Mouse (Mus musculus): ENCODE data around the gene Slc1a3.

Gene Slc1a3

DNA sequence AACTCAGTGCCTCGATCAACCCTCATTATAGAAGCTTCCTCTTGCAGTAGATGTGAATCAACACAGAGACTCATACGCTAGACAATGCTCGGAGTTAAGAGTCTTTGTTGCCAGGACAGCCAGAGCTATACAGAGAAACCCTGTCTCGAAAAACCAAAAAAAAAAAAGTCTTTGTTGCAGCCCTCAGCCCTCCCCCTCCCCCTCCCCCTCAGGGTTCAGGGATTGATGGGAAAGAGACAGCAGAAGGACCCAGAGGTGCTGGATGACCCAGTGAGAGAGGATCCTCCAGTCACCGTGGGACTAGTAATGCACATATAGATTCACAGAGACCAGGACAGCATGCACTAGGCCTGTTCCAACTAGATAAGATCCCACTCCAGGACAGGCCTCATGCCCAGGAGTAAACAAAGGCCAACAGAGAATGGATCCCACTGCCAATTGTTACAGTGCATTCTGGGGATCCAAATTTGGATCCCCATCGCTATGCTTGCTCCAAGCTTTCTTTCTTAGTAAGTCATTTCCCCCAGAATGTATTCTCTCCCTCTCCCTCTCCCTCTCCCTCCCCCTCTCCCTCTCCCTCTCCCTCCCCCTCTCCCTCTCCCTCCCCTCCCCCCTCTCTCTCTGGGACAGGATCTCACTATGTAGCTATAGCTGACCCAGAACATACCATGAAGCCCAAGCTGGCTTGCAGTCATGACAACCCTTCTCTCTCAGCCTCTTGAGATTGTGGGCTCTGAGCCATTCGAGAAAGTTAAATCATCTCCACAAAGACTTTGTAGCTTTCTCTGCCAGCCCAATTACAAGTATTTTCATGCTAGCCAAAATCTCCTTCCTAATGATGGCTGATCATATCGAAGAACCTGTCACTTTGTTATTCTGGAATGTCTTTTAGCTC is 52.2 kb downstream of the Slc1a3 start:
- DNase-seq (ENCODE audit: low spot score) = no peak

DNA sequence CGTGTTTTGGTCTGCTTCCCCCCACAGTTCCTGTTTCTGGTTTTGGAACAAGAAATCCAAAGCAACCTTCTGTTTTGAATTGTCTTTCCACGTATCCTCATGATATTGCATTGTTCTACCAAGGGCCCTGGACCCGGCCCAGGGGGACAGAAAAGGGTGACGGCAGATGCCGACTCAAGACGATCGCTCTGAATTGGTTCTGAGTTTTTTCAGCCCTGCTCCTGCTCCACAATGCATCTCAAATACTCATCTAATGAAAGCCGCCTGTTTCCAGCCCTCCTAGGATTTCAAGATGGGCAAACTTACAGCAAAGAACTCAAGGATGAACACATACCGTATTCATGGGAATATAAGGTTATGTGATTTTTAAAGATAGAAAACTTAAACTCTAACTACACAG is 55.3 kb downstream of the Slc1a3 start:
- DNase-seq (ENCODE audit: low spot score) = no peak

DNA sequence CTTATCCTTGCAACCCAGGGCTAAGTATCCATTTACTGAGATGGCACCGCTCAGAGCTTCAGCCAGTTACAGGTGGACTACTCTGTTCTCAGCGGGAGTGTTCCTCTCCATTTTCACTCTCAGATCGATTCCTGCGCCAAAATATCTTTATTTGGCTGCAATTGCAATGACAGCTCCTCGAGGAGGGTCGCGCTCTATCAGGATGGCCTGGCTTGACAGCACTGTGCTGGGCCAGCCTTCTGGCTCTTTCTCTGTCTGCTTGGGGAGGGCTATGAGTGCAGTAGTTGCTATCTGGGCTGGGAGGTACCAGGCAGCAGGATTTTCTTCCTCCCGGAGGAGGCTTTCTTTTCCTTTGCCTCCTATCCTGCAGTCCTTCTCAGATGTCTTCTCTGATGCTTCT is 57.9 kb downstream of the Slc1a3 start:
- no peak for DNase-seq (ENCODE audit: low spot score)

DNA sequence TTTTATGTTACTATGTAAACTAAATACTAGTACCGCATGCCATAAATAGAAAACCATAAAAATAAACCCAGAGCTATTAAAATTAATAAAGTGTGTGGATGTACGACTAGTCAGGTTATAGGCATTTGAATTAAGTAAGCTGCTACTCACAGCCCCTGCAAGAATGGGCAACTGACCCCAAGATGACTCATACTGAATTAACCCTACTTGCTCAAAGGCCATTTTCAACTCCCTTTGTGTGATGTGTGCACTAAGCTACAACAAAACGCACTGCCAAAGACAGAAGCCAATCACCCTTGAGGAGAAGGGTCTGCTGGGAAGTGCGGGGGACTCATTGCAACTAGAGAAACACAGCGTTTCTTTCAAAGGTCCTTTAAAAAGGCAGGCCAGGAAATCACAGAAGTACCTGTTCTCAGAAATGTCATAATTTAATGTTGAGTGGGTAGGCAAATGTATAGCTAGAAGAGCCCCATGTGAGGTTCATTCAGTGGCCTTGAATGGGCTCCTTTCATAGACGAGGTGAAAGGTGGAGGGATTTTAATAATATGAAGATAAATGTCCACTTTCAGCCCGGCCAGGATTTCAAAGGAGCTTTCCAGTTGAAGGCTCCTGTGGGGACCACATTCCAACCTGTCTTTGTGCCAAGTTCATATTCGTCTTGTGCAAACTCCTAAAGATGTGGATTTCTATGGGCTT is 66.4 kb downstream of the Slc1a3 start:
- no peak for DNase-seq (ENCODE audit: low spot score)

DNA sequence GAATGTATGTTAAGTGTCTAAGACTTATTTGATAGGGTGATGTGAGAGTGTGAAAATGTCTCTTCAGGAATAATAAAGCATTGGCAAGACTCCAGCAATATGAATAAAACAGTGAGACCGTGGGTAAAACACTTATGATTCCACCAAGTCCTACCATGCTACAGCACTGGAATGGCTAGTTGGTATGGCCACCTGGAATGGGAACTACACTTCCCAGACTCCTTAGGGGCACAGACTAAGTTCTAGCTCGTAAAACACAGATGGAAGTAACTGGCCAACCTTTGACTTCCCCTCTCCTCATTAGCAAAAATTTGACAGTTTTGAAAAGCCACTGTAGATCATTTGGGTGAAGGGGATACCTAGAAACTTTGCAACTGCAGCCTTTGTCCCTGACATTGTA is 70.7 kb downstream of the Slc1a3 start:
- DNase-seq (ENCODE audit: low spot score) = no peak

DNA sequence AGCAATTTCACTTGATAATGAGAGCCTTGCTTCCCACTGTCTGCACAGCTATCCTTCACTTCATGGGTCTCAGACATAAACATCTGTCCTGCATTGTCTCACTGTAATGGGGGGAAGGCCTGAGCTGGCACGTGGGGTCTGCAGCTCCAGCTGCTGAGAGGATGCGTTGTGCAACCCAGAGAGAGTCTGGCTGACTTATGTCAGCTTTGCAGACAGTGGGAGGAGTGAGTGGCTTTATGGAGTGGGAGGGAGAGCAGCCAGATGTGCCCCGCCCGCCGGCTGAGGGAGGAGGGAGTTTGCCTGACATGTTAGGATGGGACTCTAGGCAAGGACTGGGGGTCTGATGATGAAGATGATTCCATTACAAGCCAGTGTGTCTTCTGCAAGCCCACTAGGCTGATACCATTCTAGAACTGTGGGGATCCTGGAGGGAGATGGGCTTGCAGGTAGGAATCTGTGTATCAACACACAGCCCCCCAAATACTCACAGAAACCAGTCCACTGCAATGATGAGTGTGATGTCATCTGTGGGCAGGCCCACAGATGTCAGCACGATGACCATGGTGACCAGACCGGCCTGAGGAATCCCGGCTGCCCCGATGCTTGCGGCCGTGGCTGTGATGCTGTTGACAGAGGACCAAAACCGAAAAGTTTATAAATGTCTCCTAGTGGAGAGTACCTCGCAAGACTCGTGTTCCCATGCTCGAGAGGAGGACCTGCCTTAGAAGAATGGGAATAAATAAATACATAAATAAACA is 71.8 kb downstream of the Slc1a3 start:
- DNase-seq (ENCODE audit: low spot score) = no peak

DNA sequence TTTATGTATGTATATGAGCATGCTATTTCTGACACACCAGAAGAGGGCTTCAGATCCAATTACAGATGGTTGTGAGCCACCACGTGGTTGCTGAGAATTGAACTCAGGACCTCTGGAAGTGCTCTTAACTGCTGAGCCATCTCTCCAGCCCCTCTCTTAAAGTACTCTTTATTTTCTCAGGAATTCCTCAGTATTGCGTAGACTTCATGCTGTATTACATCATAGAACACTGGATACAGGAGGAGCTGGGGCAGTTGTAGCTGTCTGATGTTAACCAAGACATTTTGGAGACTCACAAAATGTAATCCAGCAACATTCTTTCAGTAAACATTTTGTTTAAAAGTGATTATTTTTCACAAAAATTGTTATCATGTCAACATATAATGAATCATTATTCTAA is 73.3 kb downstream of the Slc1a3 start:
- no peak for DNase-seq (ENCODE audit: low spot score)

DNA sequence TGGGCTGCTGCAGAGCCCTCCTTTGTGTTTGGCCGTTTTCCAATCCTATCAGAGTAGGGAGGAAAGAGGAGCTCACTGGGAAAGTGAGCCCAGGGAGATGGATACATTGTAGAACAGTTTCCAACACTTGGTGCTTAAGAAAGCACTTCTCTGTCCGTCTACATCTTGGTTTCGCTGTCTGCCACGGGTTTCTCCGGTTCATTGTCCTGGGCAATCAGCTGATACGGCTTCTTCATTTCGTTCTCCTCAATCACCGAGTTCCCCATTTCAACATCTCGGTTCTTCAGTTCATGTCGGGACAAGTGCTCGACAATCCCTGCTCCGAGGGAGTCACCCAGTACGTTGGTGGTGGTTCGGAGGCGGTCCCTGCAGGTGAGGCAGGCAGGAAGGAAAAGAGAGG is 74.6 kb downstream of the Slc1a3 start:
- no peak for DNase-seq (ENCODE audit: low spot score)

DNA sequence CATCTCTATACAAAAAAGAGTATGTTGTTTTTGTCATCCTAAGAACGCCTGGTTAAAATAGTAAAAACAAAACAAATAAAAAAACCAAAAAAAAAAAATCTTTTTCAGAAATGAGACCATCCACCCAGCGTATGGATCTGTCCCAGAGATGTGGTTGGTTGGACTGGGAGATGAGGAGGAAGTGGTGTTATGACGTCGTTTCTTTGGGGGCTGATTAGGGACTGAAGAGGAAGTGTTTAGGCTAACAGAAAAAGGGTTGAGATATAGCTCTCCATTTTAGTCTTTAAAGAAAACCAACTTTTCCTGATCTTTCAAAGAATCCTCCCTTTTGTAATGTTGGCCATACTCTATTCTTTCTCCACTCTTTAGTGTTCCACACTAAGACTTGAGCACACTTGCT is 75.8 kb downstream of the Slc1a3 start:
- DNase-seq (ENCODE audit: low spot score) = no peak

DNA sequence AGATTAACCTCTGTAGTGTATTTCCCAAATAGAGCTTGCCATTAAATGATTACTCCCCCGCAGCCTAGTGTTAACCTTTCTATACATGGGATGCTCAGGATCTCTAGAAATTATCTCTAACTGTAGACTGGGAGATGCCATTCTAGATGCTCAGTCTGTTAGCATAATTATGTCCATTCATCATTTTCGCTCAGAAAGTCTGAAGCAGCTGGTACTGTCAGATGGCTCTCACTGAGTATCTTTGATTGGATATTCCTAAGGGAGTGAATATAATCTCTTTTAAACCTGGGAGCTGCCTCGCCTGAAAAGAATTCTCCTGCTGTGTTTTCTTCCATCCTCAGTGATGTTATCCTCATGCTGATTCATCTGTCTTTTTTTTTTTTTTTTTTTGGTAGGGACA is 76.2 kb downstream of the Slc1a3 start:
- no peak for DNase-seq (ENCODE audit: low spot score)

DNA sequence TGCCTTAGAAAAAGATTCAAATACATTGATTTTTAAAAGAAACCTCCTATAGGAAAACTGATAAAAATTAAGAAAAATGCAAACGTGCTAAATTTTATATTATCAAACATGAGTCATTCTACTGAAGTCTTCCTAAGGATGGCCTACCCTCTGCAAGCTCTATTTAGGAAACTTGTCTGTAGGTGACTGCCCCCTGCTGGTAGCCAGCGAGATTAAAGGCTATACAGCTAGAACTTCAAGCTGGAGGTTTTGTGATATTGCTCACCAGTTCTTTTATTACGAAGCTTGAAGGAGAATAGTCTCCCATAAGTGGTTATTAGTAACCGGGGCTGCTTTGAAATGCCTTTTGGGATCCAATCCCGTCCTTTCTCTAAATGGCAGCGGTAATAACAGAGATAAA is 77.2 kb downstream of the Slc1a3 start:
- DNase-seq (ENCODE audit: low spot score) = peak; percentile 74

DNA sequence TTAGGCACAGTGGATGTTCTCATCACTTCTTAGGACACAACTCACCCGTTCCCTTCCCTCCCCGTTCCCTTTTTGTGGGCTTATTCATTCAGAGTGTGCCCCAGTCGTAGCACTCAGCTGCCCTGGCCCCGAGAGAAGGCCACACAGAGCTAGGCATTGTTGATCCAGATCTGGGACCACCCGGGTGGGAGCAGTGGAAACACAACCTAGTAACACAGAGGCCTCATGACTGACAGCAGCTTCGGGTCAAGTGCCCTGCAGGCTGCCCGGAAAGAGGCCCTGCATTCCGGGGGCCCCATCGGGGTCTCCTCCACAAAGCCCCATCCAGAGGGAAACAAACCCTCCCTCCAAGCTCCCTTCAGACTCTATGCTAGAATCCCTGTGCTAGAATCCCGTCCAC is 78.2 kb downstream of the Slc1a3 start:
- no peak for DNase-seq (ENCODE audit: low spot score)

DNA sequence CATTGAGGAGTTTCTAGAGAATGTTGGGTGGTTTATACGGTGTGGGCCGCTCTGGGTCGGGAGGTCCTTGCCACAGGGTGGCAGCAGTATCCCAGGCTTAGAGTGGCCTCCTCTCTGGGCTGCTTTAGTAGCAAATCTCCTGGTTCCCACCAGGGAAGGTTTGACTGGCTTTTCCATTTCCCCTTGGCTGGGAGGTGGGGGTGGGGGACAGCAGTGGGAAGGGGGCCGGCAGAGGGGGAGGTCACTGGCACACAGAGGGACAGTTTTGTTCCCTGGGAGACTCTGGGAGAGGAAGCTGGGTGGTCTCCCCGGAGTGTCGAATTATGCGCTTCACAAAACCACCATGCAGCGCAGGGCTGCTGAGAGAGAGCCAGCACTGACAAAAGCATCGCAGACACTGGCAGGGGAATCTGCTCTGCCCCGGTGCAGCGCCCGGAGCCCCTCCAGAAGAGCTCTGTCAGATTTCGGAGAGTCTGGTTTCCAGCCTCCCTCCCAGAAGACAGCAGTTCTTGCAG is 81.2 kb downstream of the Slc1a3 start:
- peak; percentile 86 for DNase-seq (ENCODE audit: low spot score)

DNA sequence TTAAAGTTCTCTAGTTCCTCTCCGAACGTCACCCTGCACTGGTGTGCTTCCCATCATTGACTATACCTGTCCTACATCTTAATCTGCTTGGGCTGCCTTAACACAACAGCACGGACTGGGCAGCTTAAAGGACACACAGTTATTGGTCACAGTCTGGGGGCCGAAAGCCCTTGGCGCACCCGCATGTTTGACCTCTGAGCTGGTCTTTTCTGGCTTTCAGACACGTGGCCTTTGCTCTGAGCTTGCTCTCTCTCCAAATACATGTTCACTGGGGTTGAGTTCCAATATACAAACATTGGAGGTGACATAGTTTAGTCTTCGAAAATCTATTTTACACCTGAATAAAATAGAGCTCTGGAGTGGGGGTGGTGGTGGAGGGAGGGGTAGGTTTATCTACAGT is 82.4 kb downstream of the Slc1a3 start:
- no peak for DNase-seq (ENCODE audit: low spot score)

DNA sequence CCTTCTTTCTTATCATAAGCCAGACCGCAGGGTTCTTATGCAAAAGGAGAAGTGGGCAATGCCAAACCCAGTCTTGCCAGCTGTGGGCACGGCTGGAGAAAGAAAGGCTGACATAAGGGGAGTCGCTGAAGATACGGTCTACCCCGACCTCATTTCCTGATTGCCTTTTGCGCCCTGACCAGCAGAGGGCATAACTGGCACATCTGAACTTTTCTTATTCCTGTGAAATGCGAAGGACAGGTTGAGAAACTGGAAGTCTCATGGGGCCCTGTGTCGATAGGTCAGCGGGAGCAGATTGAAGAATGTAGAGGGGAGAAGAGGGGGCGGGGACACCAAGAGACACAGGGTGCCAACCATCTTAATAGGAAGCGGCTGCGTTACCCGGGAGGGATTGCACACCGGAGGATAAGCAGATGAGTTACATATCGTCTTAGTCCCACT is 83.4 kb downstream of the Slc1a3 start:
- DNase-seq (ENCODE audit: low spot score) = peak; percentile 76

DNA sequence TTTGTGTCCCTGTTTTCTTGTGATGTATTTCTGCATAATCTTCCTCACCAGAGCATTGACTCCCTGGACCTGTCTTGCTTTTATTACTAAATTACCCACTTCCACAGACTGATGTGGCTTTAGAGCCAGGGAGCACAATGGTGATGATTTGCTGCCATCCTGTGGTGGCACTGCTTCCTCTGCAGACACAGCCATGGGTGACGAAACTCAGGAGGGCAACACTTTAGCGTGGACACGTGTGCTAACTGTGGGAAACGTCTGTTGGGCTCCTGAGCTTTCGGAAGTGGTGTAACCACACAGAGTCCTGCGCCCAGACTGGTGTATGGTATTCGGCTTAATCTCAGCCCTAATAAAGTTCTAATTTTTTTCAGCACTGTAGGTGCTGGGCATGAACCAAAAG is 85.2 kb downstream of the Slc1a3 start:
- peak; percentile 66 for DNase-seq (ENCODE audit: low spot score)

DNA sequence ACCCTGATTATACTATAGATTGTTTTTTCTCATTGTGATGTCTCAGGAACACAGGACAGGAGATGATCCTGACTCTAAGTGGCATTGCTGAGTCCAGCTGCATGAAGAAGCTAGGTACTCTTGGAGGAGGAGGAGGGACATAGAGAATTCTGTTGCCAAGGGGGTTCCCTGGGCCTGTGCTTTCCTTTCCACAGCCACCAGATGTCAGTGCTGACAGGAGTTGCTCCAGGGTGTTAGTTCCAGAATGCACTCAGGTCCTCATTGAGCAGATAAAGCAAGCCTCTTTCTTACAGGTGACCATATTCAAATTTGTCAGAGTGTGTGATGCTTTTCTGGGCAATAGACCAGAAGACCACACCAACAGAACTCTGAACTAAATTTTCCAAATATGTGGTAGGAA is 86.7 kb downstream of the Slc1a3 start:
- no peak for DNase-seq (ENCODE audit: low spot score)

DNA sequence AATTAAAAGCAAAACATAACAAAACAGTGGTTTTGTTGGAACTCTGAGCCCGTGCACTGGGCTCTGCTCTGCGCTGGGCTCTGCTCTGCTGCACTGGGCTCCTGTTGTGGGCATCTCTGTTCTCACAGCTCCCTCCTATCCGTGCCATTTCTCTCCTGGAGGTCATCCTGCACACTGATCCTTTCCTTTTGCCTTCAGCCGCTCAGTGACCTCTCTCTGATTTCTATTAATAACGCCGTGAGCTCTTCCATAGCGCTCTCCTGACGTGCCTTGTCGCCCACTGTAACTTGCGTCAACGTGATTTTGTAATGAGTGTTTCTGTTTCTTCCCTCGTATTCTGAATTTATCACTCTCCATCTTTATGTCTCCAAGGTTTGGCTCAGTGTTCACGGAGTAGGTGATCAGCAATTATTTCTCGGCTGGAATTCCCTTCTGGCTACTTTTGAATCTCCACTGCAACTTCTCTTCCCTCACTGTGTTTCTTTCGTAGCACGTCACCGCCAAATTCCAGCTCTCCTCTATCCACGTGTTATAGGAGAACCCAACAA is 91.0 kb downstream of the Slc1a3 start:
- no peak for DNase-seq (ENCODE audit: low spot score)

DNA sequence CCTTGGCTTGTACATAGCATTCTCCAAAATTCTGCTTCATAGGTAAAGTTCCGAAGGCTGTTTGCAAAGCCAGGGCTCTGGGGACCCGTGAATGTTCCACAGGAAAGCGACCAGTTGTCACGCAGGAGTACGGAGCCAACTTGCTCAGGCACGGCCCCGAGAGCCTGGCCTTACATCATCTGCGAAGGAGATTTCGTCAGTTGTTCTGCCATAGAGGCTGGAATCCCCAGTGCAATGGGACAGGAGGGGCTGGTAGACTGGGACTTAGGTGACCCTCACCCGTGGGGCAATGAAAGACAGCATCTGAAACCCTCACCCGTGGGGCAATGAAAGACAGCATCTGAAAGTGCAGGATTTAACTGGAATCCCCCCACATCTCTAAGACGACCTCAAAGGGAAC is 94.3 kb downstream of the Slc1a3 start:
- no peak for DNase-seq (ENCODE audit: low spot score)

DNA sequence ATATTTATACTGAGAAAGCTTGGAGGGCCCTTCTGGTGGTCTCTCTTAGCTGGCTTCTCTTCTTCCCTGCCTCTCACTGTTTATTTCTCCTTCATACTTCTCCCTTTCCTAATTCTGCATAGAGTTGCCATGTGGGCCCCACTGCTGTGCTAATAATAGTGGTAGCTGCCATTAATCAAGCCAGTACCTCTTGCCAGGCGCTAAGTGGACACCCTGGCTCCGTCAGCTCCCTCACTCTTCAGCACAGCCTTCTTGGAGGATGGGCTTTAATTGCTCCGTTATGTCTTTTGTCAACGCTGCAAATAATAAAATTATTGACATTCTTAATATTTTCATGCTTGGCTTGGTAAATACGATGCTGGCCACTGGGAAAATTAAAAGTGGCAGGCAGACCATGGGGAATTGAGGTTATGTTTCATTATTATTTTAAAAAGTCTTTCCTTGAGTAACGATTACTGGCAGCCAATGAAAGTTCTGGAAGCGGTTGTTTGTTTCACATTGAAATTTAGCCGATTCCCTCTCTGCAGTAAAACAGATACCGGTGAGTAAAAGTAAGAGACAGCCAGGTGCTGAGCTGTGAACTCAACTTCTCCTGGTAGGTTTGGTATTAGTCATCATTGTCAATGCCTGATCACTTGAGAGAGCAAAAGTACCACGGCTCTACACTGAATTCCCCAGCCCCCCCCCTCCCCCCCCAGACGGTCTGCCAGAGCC is 94.9 kb downstream of the Slc1a3 start:
- no peak for DNase-seq (ENCODE audit: low spot score)

DNA sequence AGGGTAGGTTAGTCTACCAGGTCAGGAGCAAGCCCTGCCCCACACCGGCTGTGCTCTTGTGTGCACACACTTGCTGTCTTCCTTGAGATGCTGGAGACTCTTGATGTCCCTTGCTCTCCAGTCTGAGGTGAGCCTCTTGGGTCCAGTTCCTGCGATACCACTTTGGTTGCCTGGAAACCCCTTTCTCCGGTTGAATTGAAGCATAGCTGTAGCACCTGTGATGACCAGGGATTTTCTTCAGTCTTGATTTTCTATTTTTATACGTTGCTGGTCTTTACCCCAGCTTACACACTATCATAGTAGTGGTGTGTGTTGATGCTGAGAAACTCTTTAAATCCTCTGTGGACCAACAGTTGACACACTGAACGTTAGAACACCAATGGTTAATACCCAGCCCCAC is 95.9 kb downstream of the Slc1a3 start:
- no peak for DNase-seq (ENCODE audit: low spot score)

All from testis, postnatal 10 days (tissue).